Mouse (Mus musculus): Measurements from ENCODE around the gene Aldoart2. TPM values are rescaled to one million over a fixed set of nuclear protein-coding genes. Genes with fewer than 3 reads are reported as not detected.
"Not testable (repeated sequence)": the region's sequence is repeated elsewhere in the genome, so short reads cannot be mapped to it uniquely, and the experiment has no call there.

The Aldoart2 gene
- polyA plus RNA-seq (2014; fragmentation: Nextera tagmentation; extraction: Ambion mirVana) = not detected in 2 replicates

DNA sequence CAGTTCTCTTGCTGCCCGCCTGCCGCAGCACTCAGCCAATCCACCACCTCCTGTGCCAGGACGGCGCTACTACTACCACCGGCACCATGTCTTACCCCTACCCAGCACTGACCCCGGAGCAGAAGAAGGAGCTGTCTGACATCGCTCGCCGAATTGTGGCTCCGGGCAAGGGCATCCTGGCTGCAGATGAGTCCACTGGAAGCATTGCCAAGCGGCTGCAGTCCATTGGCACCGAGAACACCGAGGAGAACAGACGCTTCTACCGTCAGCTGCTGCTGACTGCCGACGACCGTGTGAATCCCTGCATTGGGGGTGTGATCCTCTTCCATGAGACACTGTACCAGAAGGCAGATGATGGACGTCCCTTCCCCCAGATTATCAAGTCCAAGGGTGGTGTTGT, at the start of gene Aldoart2:
TSS of gene Aldoart2 (plus strand) at position 34 of the 400 bp plus-strand sequence.
- Histone ChIP-seq H3K9me3 (ENCODE audit: control insufficient read depth, low read length) (no peaks in the 10 kb centered on the region), H3K27me3 (ENCODE audit: control insufficient read depth, insufficient read depth, low read length) (no peaks in the 10 kb centered on the region), H3K4me2 (no peak within 1 kb of the TSS), H3K9ac (ENCODE audit: low read length) (no peak within 1 kb of the TSS), H3K4me1 (ENCODE audit: control insufficient read depth, insufficient read depth, low read length) (peaks cover 2% of the 10 kb centered on the region), H3K36me3 (ENCODE audit: control insufficient read depth, insufficient read depth, low read length) (no peaks in the 10 kb centered on the region), H3K27ac (ENCODE audit: low read depth, low read length) (no peak within 1 kb of the TSS), H3K4me3 (ENCODE audit: low read depth, low read length) (no peak within 1 kb of the TSS)
- 96% methylated on average over 19 of the region's 19 CpGs for WGBS
- ATAC-seq (ENCODE audit: low FRiP score) (no peak), DNase-seq (ENCODE audit: low spot score, missing footprints) (no peak)

DNA sequence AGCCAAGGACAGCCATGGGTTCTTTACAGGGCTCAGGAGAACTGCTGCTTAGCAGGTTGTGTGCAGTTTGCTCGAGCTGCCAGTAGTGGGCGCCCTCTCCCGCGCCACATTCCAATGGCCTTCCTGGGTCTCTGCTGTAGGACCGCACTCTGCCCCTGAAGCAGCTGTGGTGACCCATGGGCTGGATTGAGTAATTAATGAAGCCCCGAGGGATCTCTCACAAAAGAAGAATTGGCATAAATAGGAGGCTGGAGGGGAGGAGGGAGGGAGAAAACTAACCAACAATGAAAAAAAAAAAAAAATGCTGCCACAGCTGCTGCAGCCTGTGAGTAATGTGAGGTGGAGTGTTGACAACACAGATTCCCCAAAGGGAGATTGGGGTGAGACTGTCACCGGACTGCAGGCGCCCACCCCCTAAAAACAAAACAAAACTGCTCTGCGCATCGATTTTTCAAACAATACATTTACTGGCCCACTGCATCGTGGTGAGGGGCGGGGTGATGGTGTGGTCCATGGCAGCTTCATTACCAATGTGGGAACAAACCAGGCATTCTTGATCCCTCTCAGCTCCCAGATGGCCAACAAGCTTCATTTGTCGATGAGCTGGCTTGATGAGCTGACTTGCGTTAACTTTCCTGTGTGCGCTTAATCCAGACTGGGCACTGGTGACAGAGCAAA, 46.8 kb upstream of the Aldoart2 start:
- no peaks in the 10 kb centered on the region for H3K36me3 ChIP-seq (ENCODE audit: control insufficient read depth, insufficient read depth, low read length)
- H3K4me2 ChIP-seq = no peak overlapping the region
- peak; percentile 96 for DNase-seq (ENCODE audit: low spot score, missing footprints)
- no peaks in the 10 kb centered on the region for H3K4me1 ChIP-seq (ENCODE audit: control insufficient read depth, insufficient read depth, low read length)
- H3K4me3 ChIP-seq (ENCODE audit: low read depth, low read length) = no peak overlapping the region
- WGBS = 47% methylated on average over 15 of the region's 15 CpGs
- ATAC-seq (ENCODE audit: low FRiP score) = peak; percentile 82
- no peaks in the 10 kb centered on the region for H3K9me3 ChIP-seq (ENCODE audit: control insufficient read depth, low read length)
- H3K9ac ChIP-seq (ENCODE audit: low read length) = no peak overlapping the region
- no peak overlapping the region for H3K27ac ChIP-seq (ENCODE audit: low read depth, low read length)
- H3K27me3 ChIP-seq (ENCODE audit: control insufficient read depth, insufficient read depth, low read length) = no peaks in the 10 kb centered on the region

DNA sequence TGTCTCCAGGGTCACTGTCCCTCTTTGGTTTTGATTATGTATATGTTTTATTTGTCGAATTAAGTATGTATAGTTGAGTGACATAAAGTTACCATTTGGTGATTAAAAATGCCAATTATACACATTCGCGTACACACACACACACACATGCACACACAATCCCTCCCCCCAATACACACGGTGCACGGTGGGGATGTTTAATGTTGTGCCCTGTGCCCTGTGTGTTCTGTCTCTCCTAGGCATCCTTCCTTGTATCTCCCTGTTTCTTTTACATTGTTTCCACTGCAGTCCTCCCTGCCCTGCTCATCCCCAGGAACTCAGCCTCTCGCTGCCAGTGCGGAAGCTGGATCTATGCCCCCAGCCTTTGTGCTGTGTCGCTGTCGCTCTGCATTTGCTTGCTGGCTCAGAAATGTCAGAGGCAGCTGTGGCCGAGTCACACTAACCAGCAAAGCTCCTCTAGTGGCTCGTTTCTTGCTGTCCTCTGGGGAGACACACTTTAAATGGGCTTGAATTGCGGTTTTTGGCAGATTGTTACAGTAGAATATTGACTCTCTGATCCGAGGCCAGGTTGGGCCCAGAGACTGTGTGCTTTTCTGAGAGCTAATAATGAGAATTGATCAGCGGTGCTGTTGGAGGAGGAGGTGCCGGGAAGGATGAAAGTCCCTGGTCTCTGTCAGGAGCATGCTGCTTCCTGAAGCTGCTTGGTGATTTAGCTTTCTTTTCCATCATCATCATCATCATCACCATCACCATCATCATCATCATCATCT, 37.9 kb upstream of the Aldoart2 start:
- DNase-seq (ENCODE audit: low spot score, missing footprints) = peak; percentile 75
- no peaks in the 10 kb centered on the region for H3K9me3 ChIP-seq (ENCODE audit: control insufficient read depth, low read length)
- H3K4me2 ChIP-seq = no peak overlapping the region
- no peaks in the 10 kb centered on the region for H3K27me3 ChIP-seq (ENCODE audit: control insufficient read depth, insufficient read depth, low read length)
- H3K9ac ChIP-seq (ENCODE audit: low read length) = no peak overlapping the region
- peak; percentile 48; the same call in 1 of the 2 replicates for ATAC-seq (ENCODE audit: low FRiP score)
- 61% methylated on average over 15 of the region's 15 CpGs for WGBS
- no peak overlapping the region for H3K4me3 ChIP-seq (ENCODE audit: low read depth, low read length)
- no peaks in the 10 kb centered on the region for H3K4me1 ChIP-seq (ENCODE audit: control insufficient read depth, insufficient read depth, low read length)
- no peak overlapping the region for H3K27ac ChIP-seq (ENCODE audit: low read depth, low read length)
- no peaks in the 10 kb centered on the region for H3K36me3 ChIP-seq (ENCODE audit: control insufficient read depth, insufficient read depth, low read length)

DNA sequence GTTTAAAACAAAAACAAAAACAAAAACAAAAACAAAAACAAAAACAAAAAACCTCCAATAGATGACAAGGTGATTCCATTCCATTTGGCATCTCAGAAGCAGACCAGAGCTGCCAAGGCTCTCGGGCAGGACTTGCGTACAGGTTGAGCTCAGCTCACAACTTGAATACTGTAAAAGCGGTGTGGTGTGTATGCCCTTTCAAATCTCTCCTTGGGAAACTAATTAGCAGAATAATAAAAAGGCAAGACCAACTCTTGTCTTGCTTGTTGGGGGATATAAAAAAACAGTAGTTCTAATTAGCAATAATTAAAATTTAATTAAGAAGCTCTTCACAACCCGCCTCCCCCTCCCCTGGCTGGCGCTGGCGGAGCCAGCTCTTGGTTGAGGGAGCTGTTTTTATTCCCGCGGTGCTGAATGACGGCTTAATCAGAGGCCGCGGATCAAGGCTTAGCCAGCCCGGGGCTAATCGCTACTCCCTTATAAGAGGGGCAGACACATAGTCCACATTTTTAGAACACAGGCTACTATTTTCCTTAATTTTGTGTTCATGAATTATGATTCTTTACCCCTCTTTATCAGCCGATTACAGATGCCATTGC, 28.4 kb upstream of the Aldoart2 start:
- Histone ChIP-seq H3K4me2 (no peak overlapping the region), H3K36me3 (ENCODE audit: control insufficient read depth, insufficient read depth, low read length) (no peaks in the 10 kb centered on the region), H3K27me3 (ENCODE audit: control insufficient read depth, insufficient read depth, low read length) (no peaks in the 10 kb centered on the region), H3K27ac (ENCODE audit: low read depth, low read length) (no peak overlapping the region), H3K4me1 (ENCODE audit: control insufficient read depth, insufficient read depth, low read length) (no peaks in the 10 kb centered on the region), H3K4me3 (ENCODE audit: low read depth, low read length) (no peak overlapping the region), H3K9ac (ENCODE audit: low read length) (no peak overlapping the region), H3K9me3 (ENCODE audit: control insufficient read depth, low read length) (no peaks in the 10 kb centered on the region)
- ATAC-seq (ENCODE audit: low FRiP score) = 0 out of 2 replicates have a peak, but pooled peaks have one; percentile 40
- 9% methylated on average over 14 of the region's 14 CpGs for WGBS
- DNase-seq (ENCODE audit: low spot score, missing footprints) = peak; percentile 88

DNA sequence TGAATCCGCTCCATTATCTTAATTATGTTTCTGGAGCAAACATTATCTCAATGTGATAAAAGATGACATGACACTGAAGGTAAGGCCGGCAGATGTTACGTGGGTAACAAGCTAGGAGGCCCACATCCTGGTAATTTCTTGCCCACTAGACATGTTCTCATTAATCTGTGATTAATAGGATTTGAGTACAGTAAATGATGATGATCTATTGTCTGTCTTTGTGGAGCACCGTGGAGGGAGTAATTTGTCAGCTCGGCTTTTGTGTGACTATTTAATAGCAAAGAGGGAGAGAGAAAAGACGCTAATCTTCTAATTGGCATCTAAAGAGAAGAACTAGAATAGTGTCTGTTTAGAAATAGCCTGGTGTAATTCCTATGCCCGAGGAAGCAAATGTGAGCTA, 27.3 kb upstream of the Aldoart2 start:
- H3K36me3 ChIP-seq (ENCODE audit: control insufficient read depth, insufficient read depth, low read length) = no peaks in the 10 kb centered on the region
- H3K27me3 ChIP-seq (ENCODE audit: control insufficient read depth, insufficient read depth, low read length) = no peaks in the 10 kb centered on the region
- H3K27ac ChIP-seq (ENCODE audit: low read depth, low read length) = no peak overlapping the region
- no peak overlapping the region for H3K4me2 ChIP-seq
- DNase-seq (ENCODE audit: low spot score, missing footprints) (no peak), ATAC-seq (ENCODE audit: low FRiP score) (no peak)
- no peak overlapping the region for H3K9ac ChIP-seq (ENCODE audit: low read length)
- no peaks in the 10 kb centered on the region for H3K9me3 ChIP-seq (ENCODE audit: control insufficient read depth, low read length)
- H3K4me3 ChIP-seq (ENCODE audit: low read depth, low read length) = no peak overlapping the region
- no peaks in the 10 kb centered on the region for H3K4me1 ChIP-seq (ENCODE audit: control insufficient read depth, insufficient read depth, low read length)
- 56% methylated on average over 7 of the region's 7 CpGs for WGBS

DNA sequence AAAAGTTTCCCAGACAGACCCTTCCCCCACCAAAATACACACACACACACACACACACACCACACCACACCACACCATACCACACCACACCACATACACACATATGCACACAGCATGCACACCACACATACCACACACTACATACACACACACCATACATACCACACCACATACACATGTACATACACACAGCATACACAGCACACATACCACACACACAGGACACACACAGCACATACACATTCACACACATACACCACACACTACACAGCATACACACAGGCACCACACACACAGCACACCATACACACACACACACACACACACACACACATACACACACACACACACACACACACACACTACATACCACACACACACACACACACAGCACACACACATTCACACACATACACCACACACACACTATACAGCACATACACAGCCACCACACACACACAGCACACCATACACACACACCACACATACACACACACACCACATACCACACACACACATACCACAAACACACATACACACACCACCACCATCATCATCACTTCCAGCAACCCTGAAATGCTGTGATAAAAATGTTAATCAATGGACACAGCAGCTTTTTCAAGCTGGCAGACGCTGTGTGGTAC, 26.6 kb upstream of the Aldoart2 start:
- Histone ChIP-seq H3K9ac (ENCODE audit: low read length) (no peak overlapping the region), H3K4me1 (ENCODE audit: control insufficient read depth, insufficient read depth, low read length) (no peaks in the 10 kb centered on the region), H3K36me3 (ENCODE audit: control insufficient read depth, insufficient read depth, low read length) (no peaks in the 10 kb centered on the region), H3K4me2 (no peak overlapping the region), H3K27me3 (ENCODE audit: control insufficient read depth, insufficient read depth, low read length) (no peaks in the 10 kb centered on the region), H3K27ac (ENCODE audit: low read depth, low read length) (no peak overlapping the region), H3K4me3 (ENCODE audit: low read depth, low read length) (no peak overlapping the region), H3K9me3 (ENCODE audit: control insufficient read depth, low read length) (no peaks in the 10 kb centered on the region)
- ATAC-seq (ENCODE audit: low FRiP score) (peak; percentile 63), DNase-seq (ENCODE audit: low spot score, missing footprints) (no peak)
- 96% methylated on average over 1 of the region's 1 CpGs for WGBS

DNA sequence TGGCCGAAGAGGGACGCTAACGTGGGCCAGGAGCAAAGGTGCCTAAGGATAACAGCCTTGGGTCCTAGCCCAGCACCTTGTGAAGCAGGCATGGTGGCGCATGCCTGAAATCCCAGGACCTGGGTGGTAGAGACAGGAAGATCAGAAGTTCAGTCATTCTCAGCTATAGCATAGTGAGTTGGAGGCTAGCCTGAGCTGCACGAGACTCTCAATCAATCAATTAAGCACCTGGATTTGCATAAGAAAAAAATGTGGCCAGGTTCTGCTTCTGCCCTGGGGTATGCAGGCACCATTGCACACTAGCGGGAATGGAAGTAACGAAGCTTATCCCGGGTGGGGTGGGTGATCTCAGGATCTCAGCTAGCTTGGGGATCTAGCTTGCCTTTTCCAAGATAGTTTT, 25.9 kb upstream of the Aldoart2 start:
- Histone ChIP-seq H3K9me3 (ENCODE audit: control insufficient read depth, low read length) (no peaks in the 10 kb centered on the region), H3K27me3 (ENCODE audit: control insufficient read depth, insufficient read depth, low read length) (no peaks in the 10 kb centered on the region), H3K36me3 (ENCODE audit: control insufficient read depth, insufficient read depth, low read length) (no peaks in the 10 kb centered on the region), H3K4me1 (ENCODE audit: control insufficient read depth, insufficient read depth, low read length) (no peaks in the 10 kb centered on the region), H3K4me2 (no peak overlapping the region), H3K27ac (ENCODE audit: low read depth, low read length) (no peak overlapping the region), H3K4me3 (ENCODE audit: low read depth, low read length) (no peak overlapping the region), H3K9ac (ENCODE audit: low read length) (no peak overlapping the region)
- DNase-seq (ENCODE audit: low spot score, missing footprints) = no peak
- no peak for ATAC-seq (ENCODE audit: low FRiP score)
- WGBS = 57% methylated on average over 8 of the region's 8 CpGs

DNA sequence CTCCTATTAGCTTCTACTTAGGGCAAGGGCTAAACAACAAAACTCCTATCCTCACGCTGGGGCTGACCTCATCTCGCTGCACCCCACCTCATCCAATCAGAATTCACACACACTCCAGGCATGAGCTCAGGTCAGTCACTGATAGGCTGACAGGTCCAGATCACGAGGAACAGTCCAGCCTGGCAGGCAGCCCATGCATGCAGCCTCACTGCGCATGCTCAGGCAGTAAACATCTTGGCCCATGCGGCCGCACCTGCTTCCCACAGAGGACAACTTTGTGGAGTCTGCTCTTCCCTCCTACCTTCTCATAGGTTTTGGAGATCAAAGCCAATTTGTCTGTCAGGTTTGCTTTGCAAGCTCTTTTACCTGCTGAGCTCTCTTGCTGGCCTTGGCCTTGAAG, 10.1 kb upstream of the Aldoart2 start:
- not testable (repeated sequence) for H3K4me2 ChIP-seq; H3K27ac ChIP-seq (ENCODE audit: low read depth, low read length); H3K4me3 ChIP-seq (ENCODE audit: low read depth, low read length); H3K9me3 ChIP-seq (ENCODE audit: control insufficient read depth, low read length); H3K9ac ChIP-seq (ENCODE audit: low read length); ATAC-seq (ENCODE audit: low FRiP score); DNase-seq (ENCODE audit: low spot score, missing footprints); H3K4me1 ChIP-seq (ENCODE audit: control insufficient read depth, insufficient read depth, low read length); H3K27me3 ChIP-seq (ENCODE audit: control insufficient read depth, insufficient read depth, low read length); H3K36me3 ChIP-seq (ENCODE audit: control insufficient read depth, insufficient read depth, low read length)
- WGBS = 86% methylated on average over 6 of the region's 6 CpGs

DNA sequence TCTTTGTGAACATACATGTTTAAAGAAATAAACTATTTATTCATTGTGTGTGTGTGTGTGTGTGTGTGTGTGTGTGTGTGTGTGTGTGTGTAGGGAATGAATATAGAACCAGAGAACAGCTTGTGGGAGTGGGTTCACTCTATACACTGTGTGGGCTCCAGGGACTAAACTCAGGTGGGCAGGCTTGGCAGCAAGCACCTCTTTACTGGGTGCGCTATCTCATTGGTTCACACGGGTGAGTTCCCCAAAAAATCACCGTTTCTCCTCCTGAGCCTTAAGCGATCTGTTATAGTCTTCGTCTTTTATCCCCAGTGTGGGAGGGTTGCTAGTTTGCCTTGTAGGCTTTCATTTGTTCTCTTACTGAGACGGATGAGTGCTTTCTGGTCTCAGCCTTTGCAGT, 7.2 kb upstream of the Aldoart2 start:
- DNase-seq (ENCODE audit: low spot score, missing footprints) (no peak), ATAC-seq (ENCODE audit: low FRiP score) (no peak)
- H3K9me3 ChIP-seq (ENCODE audit: control insufficient read depth, low read length) = no peaks in the 10 kb centered on the region
- no peaks in the 10 kb centered on the region for H3K36me3 ChIP-seq (ENCODE audit: control insufficient read depth, insufficient read depth, low read length)
- H3K4me2 ChIP-seq = no peak overlapping the region
- WGBS = 60% methylated on average over 6 of the region's 6 CpGs
- H3K9ac ChIP-seq (ENCODE audit: low read length) = no peak overlapping the region
- H3K27me3 ChIP-seq (ENCODE audit: control insufficient read depth, insufficient read depth, low read length) = no peaks in the 10 kb centered on the region
- no peak overlapping the region for H3K27ac ChIP-seq (ENCODE audit: low read depth, low read length)
- H3K4me1 ChIP-seq (ENCODE audit: control insufficient read depth, insufficient read depth, low read length) = peaks cover 5% of the 10 kb centered on the region
- no peak overlapping the region for H3K4me3 ChIP-seq (ENCODE audit: low read depth, low read length)

All from midbrain, embryonic 11.5 days (tissue).